Mouse (Mus musculus) heart, postnatal 25 days (tissue): ENCODE results near the gene Sorcs1. TPM values are rescaled to one million over a fixed set of nuclear protein-coding genes. Genes with fewer than 3 reads are reported as not detected.

Experiments
- microRNA-seq: library from miRNA; unstranded; fragments of <30 nt; microRNA quantifications from one replicate; pipeline ENCODE4 v1.2.0, GENCODE M21; 2022
- total RNA-seq, 2 experiments: library from RNA; stranded (reverse); gene quantifications; 2 replicates each; pipeline ENCODE4 v1.2.3; 2021

The Sorcs1 gene
- total RNA-seq, 2 experiments from 2014 or later: 0.16 to 0.25 TPM

Small RNAs within 50 kb of the gene (microRNA-seq; reads per million reads assigned to microRNA genes)
- not detected for gene Gm27749
